Comparison of ENCODE assay signal across 46 mouse cellular contexts in the genomic region with DNA sequence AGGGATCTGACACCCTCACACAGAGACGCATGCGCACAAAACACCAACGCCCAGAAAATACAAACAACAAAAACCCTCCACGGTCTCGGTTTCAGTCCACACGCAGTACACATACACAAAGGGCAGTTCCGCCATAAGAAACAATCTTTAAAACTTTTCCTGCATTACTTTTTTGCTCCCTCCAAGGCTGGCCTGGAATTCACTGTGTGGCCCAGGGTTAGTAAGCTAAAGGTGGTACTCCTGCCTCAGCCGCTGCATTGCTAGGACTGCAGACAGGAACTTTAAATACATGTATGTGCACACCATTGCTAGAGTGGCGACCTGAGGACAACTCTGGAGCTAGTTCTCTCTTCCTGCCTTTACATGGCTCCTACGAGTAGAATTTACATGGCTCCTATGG. TPM values are rescaled to one million over a fixed set of nuclear protein-coding genes. Genes with fewer than 3 reads are reported as not detected.
"Had no signal": no experiment of that assay in that cellular context is flagged by ENCODE, and none has a peak within 500 bp of the region (broad histone marks: within the 10 kb centered on the region; RNA-seq: fewer than 3 reads in every experiment).

No protein-coding gene starts in this region.

- H3K27me3 ChIP-seq: heart, embryonic 12.5 days; heart, embryonic 13.5 days; heart, embryonic 15.5 days; hindbrain, embryonic 12.5 days; hindbrain, embryonic 13.5 days; hindbrain, embryonic 15.5 days; intestine, embryonic 15.5 days; kidney, embryonic 15.5 days had no signal

- H3K4me1 ChIP-seq: heart, embryonic 15.5 days had no signal

- H3K9ac ChIP-seq: heart, embryonic 12.5 days; heart, embryonic 13.5 days; heart, embryonic 15.5 days; hindbrain, embryonic 12.5 days; hindbrain, embryonic 13.5 days; hindbrain, embryonic 14.5 days; hindbrain, embryonic 15.5 days; intestine, embryonic 15.5 days; kidney, embryonic 15.5 days had no signal

- H3K4me2 ChIP-seq: heart, embryonic 11.5 days; heart, embryonic 12.5 days; heart, embryonic 13.5 days; heart, embryonic 15.5 days; hindbrain, embryonic 12.5 days; hindbrain, embryonic 13.5 days; hindbrain, embryonic 14.5 days; hindbrain, embryonic 15.5 days; intestine, embryonic 15.5 days; kidney, embryonic 15.5 days had no signal

- H3K9me3 ChIP-seq: heart, embryonic 12.5 days; heart, embryonic 13.5 days; heart, embryonic 15.5 days; hindbrain, embryonic 10.5 days; hindbrain, embryonic 12.5 days; hindbrain, embryonic 13.5 days; hindbrain, embryonic 15.5 days; intestine, embryonic 15.5 days; kidney, embryonic 15.5 days had no signal

- H3K27ac ChIP-seq: heart, adult 2 months; heart, embryonic 13.5 days; heart, embryonic 15.5 days; hindbrain, embryonic 10.5 days; hindbrain, embryonic 12.5 days; hindbrain, embryonic 13.5 days; hindbrain, embryonic 14.5 days; hindbrain, embryonic 15.5 days; hindbrain, postnatal 0 days; intestine, embryonic 15.5 days; kidney, embryonic 15.5 days; kidney, postnatal 0 days; layer of hippocampus, adult 2 months had no signal

- DNase-seq: heart, adult 2 months; heart, postnatal 10 days; heart, postnatal 14 days; heart, postnatal 4 days; kidney, adult 11 months; kidney, adult 18-20 months; kidney, adult 2 months; kidney, adult 8-10 months; kidney, adult 9 months; kidney, postnatal 10 days; kidney, postnatal 14 days; kidney, postnatal 25 days; kidney, postnatal 36 days; kidney, postnatal 4 days; layer of hippocampus, adult 9-11 months; layer of hippocampus, postnatal 36 days had no signal

- H3K4me3 ChIP-seq: heart, adult 2 months; heart, embryonic 12.5 days; heart, embryonic 13.5 days; heart, embryonic 15.5 days; hindbrain, embryonic 10.5 days; hindbrain, embryonic 12.5 days; hindbrain, embryonic 13.5 days; hindbrain, embryonic 15.5 days; intestine, embryonic 15.5 days; kidney, embryonic 15.5 days; layer of hippocampus, adult 2 months had no signal

- ATAC-seq: hindbrain, embryonic 16.5 days; hindbrain, postnatal 0 days; inflammation-experienced regulatory T-cells, adult 6 months; intestine, embryonic 15.5 days; intestine, embryonic 16.5 days; intestine, postnatal 0 days had no signal

RNA-seq across cellular contexts. Expression of a gene that starts 18.5 kb away (rescaled TPM):
- total RNA-seq: heart, adult 2 months; heart, postnatal 10 days; heart, postnatal 14 days; heart, postnatal 25 days; heart, postnatal 4 days; hematopoietic stem cell, adult 5-6 weeks; hindbrain, postnatal 0 days; layer of hippocampus, adult 18-20 months; layer of hippocampus, adult 2 months; layer of hippocampus, adult 8-10 months; layer of hippocampus, postnatal 10 days; layer of hippocampus, postnatal 14 days; layer of hippocampus, postnatal 25 days; layer of hippocampus, postnatal 36 days; left cerebral cortex, adult 18-20 months had no signal
- polyA plus RNA-seq: heart, embryonic 11.5 days; heart, embryonic 12.5 days; heart, embryonic 13.5 days; heart, embryonic 14.5 days; heart, embryonic 15.5 days; heart, embryonic 16.5 days; heart, postnatal 0 days; hindbrain, embryonic 10.5 days; hindbrain, embryonic 11.5 days; hindbrain, embryonic 13.5 days; hindbrain, embryonic 14.5 days; hindbrain, embryonic 15.5 days; hindbrain, embryonic 16.5 days; hindbrain, postnatal 0 days; inflammation-experienced regulatory T-cells, adult 6 months; kidney, embryonic 15.5 days had no signal
